Mouse (Mus musculus) spleen, postnatal 36 days (tissue): ENCODE data around the gene Gpr149.

Experiments
- DNase-seq, 2 experiments: peaks; one replicate each; pipeline ENCODE4 v3.0.0; 2022; ENCODE audit warnings: low spot score in 2 of 2, mixed read lengths in 1 of 2

Gpr149 gene

DNA sequence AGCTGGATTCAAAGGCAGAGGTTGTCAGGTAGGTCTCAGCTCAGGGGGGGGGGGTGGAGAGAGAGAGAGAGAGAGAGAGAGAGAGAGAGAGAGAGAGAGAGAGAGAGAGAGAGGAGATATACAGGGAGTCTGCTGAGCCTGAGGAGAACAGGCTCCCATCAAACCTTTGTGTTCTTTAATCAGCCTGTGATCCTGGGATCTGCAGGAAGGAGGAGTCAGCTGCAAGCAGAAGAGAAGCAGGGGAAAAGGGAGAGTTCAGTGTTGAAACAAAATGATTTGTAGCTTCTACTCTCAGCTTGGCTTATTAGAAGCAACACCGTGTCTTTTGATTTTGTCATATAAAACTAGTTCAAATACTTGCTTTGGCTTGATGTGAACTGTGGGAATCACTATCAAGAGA lies at the start of gene Gpr149:
Gene Gpr149 (minus strand): TSS at position 168 of the 400 bp plus-strand sequence.
- DNase-seq = no peak

DNA sequence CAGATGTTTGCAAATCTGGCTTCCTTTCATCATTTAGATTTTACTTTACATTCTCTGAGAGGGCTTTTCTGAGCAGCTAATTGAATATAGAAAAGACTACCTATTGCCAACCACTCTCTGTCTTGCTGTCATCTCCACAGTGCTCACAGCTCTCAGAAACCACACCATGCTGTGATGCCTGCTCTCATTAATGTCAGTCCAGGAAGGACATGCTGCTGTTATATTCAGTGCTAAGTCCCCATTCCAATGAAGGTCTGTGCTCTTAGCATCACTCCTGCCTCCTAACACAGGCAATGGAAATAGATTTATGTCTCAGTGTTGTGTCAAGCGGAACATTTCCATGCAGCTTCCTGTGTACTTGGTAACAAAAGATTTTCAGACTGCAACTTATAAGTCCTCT lies 45.6 kb upstream of the Gpr149 start:
- DNase-seq = no peak

DNA sequence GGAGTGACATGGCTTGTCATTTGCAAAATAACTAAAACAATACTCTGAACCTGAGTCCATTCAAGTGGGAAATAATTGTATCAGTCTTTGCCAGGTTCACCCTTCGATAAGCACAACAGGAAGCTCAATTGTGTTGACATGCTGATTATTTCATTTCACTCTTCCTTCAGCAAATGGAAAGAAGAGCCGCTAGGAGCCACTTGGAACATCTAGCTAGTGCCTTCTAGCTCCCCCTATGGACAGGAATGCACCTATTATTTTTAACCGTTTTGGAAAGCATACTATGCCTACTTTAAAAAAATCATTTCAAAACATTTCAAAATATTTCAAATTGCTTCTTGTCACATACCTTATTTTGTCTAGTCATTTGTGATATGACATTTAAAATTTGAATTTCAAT lies 5.9 kb upstream of the Gpr149 start:
- no peak for DNase-seq

- DNase-seq = no peak
Observed at GRCm38 (mm10) chr3:62605931-62606330, 991 bp upstream of the Gpr149 start.

- DNase-seq = no peak
Observed at GRCm38 (mm10) chr3:62604047-62604391, 921 bp downstream of the Gpr149 start.

GRCm38 (mm10) chr3:62603231-62604046 lies 1.5 kb downstream of the Gpr149 start:
- DNase-seq = no peak

- DNase-seq = no peak
Observed at GRCm38 (mm10) chr3:62602466-62602865, 2.5 kb downstream of the Gpr149 start.

DNA sequence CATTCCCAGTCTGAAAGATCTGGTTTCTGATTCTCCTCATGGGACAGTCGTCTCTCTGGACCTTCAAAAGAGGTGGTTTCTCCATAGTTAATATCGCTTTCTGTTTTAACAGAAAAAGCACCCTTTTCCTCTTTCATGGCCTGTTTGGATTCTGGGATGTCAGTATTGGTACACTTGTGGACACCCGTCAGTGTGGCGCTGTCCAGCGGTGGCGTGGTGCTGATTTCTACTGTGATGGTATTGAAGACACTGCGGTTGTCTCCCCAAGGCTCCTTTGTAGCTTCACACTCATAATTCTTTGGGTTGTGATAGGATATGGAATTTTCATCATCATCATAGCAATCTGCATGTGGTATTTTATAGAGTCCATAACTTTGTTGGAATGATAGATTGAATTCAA lies 10.1 kb downstream of the Gpr149 start:
- DNase-seq = no peak

GRCm38 (mm10) chr3:62585072-62585471 lies 19.9 kb downstream of the Gpr149 start:
- DNase-seq = no peak

GRCm38 (mm10) chr3:62527593-62527992 lies 77.3 kb downstream of the Gpr149 start:
- no peak for DNase-seq

DNA sequence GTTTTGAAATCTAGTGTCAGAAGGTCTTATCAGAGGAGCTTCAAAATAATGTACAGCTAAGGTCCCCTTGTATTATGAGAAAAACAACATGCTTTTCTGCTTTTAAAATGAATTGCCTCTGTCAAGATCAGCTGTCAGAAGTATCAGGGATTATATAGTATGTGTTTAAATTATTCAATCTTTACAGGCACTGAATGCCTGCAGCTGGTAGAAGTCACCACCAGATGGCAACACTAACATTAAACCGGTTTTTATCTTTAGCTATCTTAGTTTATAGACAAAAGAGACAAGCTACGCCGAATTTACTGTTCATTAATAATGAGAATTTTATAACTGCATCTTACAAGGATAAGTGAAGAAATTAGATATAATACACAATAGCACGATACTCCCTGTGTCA lies 77.8 kb downstream of the Gpr149 start:
- no peak for DNase-seq

- no peak for DNase-seq
Observed at GRCm38 (mm10) chr3:62507206-62507647, 97.7 kb downstream of the Gpr149 start.

- DNase-seq = peak; percentile 93 to 94
Observed at GRCm38 (mm10) chr3:62506488-62507205, 98.3 kb downstream of the Gpr149 start, which contains the start of gene Dhx36. TSS of gene Dhx36 (minus strand) at chr3:62507004.

GRCm38 (mm10) chr3:62505166-62505900 lies 99.6 kb downstream of the Gpr149 start:
- DNase-seq = no peak

DNA sequence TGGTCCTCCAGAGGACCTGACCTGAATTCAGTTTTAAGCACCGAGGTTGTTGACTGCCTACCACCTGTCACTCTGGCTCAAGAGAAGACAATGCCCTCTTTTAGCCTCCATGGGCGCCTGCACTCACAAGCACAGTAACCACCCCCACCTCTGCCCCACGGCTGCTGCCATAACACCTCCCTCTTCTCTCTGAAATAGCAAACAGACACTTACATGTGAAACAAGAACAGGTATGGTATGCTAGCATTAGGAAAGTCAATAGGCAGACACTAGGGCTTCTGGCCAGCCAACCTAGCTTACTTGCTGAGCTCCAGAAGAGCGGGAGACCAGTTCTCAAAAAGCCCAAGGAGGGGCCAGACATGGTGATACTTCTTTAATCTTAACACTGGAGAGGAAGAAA lies 105.6 kb downstream of the Gpr149 start:
- DNase-seq = no peak

DNA sequence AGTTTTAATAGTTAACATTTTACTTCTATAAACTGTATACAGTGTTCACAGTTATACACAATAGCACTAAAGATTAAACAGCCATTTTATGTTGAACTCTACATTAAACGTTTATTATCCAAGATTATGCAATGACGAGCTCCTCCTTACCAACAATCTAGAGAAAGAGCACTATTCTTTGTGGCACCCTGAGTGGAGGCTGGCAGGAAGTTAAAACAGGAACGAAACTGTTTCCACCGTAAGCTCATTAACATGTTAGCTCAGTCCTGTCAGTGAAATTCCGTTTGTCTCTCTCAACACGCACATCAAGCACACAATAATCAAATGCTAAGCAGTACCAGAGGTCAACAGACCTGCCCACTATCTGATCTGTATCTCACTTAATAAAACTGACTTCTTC lies 112.4 kb downstream of the Gpr149 start:
- DNase-seq = no peak

GRCm38 (mm10) chr3:62484340-62484739 lies 120.6 kb downstream of the Gpr149 start:
- no peak for DNase-seq
